Mouse (Mus musculus): ENCODE results near the gene Mctp1. TPM values are rescaled to one million over a fixed set of nuclear protein-coding genes. Genes with fewer than 3 reads are reported as not detected.

The Mctp1 gene
- 139 and 249 TPM in 2 replicates for total RNA-seq (2023)

DNA sequence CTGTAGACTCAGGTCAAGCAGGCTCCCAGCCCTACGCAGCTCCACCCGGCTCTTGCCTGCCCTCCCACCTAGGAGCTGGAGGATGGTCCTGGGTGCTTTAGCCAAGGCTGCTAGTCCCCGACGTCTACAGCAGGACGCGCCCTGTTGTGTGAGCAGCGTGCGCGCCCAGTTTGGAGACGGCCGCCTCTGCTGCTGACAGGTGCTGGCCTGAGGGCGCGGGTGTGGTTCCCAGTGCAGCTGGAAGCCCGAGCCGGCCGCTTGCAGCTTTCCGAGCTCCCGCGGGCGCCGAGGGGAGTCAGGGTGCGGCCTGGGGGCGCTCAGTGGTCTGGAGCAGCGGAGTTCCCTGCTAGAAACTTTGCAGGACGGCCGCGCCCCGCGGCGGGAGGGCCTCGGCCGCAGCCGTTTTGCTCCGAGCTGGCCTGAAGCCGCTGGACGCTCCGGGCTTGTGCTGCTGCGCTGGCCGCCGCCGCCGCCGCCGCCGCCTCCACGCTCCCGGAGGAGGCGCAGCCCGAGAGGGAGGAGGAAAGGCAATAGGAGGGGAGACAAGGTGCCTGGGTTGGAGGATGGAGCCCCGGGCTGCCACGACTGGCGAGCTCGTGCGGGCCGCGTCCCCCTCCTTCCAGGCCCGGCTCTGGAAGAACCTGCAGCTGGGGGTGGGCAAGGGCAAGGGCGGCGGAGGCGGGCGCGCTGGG lies at the start of gene Mctp1:
Mctp1 (plus strand) TSS at position 564 of the 692 bp plus-strand sequence.

Other genes with a start within 250 kb of the Mctp1 start
- gene Fam81b, start 79.5 kb upstream of the Mctp1 start, total RNA-seq (2023), result not detected in 2 replicates

Data from neutrophil, adult 65 days (primary cell).